8 mouse cellular contexts compared by ENCODE assay signal in genomic region chr7:120982200-120982841, GRCm38 (mm10). TPM values are rescaled to one million over a fixed set of nuclear protein-coding genes. Genes with fewer than 3 reads are reported as not detected.
A peak's percentile ranks its signal among the peaks of the same experiment; 100 is the strongest.
DNase-seq lines count a peak whose midpoint lies in the region; ATAC-seq lines count a peak whose summit lies in the region.

TSS of gene Cdr2 (minus strand) at chr7:120982312.
TSS of gene Mfsd13b (plus strand) at chr7:120982509.

- DNase-seq in adrenal gland, adult (ENCODE audit: inconsistent age in 2 of 2, low spot score in 1 of 2), result peak; percentile 97 to 100
- peak; percentile 100 for DNase-seq in embryo, embryonic 10.5 days (ENCODE audit: low spot score)
- DNase-seq in gastrocnemius, postnatal 14 days, result peak; percentile 89
- peak; percentile 91 to 96 for DNase-seq in left cerebral cortex, postnatal 10 days (ENCODE audit: extremely low spot score in 1 of 2, low spot score in 2 of 2)
- DNase-seq in right cerebral cortex, postnatal 25 days, result peak; percentile 93
- DNase-seq in urinary bladder, postnatal 4 days (ENCODE audit: low spot score in 2 of 2), result peak; percentile 92 to 94

- ATAC-seq in inflammation-experienced regulatory T-cells, adult 6 months, result peak; percentile 98
- peak; percentile 84 for ATAC-seq in megakaryocyte-erythroid progenitor cell, adult 5-6 weeks (replicated peaks; ENCODE audit: low FRiP score, low TSS enrichment, poor library complexity, severe bottlenecking)

- intact Hi-C loops in gastrocnemius, postnatal 14 days (cut with DNase I; ENCODE audit: low total_unique reads), result loop anchor here (10.0 kb wide), 1 partner anchor 52 kb away; the partner anchor contains the start of gene Mettl9
- intact Hi-C loops in left cerebral cortex, postnatal 10 days (cut with DNase I), result no loop called here

RNA-seq across cellular contexts. Expression of gene Cdr2, which starts in this region (rescaled TPM):
- 1 to 10 TPM; 4.1 to 6.2 TPM for total RNA-seq in gastrocnemius, postnatal 14 days (2021)
- polyA plus RNA-seq in inflammation-experienced regulatory T-cells, adult 6 months (2017; shearing (Covaris generic)), result 1 to 10 TPM; 1.2 to 1.4 (median 1.3) TPM
- total RNA-seq in left cerebral cortex, postnatal 10 days (2021), result 1 to 10 TPM; 4.8 to 5.5 TPM
- 32.2 and 39.0 TPM in 2 replicates for total RNA-seq in megakaryocyte-erythroid progenitor cell, adult 5-6 weeks (2014; fragmentation: Nextera tagmentation)
- 42.9 and 61.6 TPM in 2 replicates for total RNA-seq in megakaryocyte-erythroid progenitor cell, adult 5-6 weeks (2017)

RNA-seq across cellular contexts. Expression of gene Mfsd13b, which starts in this region (rescaled TPM):
- not detected for total RNA-seq in gastrocnemius, postnatal 14 days (2021)
- not detected for polyA plus RNA-seq in inflammation-experienced regulatory T-cells, adult 6 months (2017; shearing (Covaris generic))
- under 1 TPM in 1 of 2 experiments, not detected in 1; 0.21 TPM for total RNA-seq in left cerebral cortex, postnatal 10 days (2021)
- total RNA-seq in megakaryocyte-erythroid progenitor cell, adult 5-6 weeks (2014; fragmentation: Nextera tagmentation), result 0.33 TPM in 1 of 2 replicates, not detected in the other
- not detected in 2 replicates for total RNA-seq in megakaryocyte-erythroid progenitor cell, adult 5-6 weeks (2017)

Comparison
In these comparisons a context has a peak if more than half of its experiments do, and no peak if none do; other contexts are left out.
1. Peak in every context shown above with its lines: DNase-seq and ATAC-seq.
2. RNA of gene Cdr2 (total RNA-seq): 32.2 to 61.6 TPM in megakaryocyte-erythroid progenitor cell, adult 5-6 weeks; 4.1 to 6.2 TPM in gastrocnemius, postnatal 14 days and 4.8 to 5.5 TPM in left cerebral cortex, postnatal 10 days; every median in the first group is over 4 times any median in the second.